Mouse (Mus musculus) hindbrain, embryonic 11.5 days (tissue): ENCODE measurements around the gene Nptxr. TPM values are rescaled to one million over a fixed set of nuclear protein-coding genes. Genes with fewer than 3 reads are reported as not detected.

Experiments
- ATAC-seq: fragments of 200-750 bp; cut with Nextera tagmentation; 2 replicates; pipeline ENCODE4 v1.8.0; 2017; ENCODE audit warnings: mild to moderate bottlenecking, moderate TSS enrichment, moderate library complexity; ENCODE audit not compliant: low FRiP score
- DNase-seq: peaks from one replicate; pipeline ENCODE4 v3.0.0-alpha.2; 2015; ENCODE audit warnings: low spot score
- H3K27ac ChIP-seq: fragments of 300-500 bp; sonication (generic); 2 replicates; pipeline ENCODE4 v1.5.1; 2014; ENCODE audit warnings: mild to moderate bottlenecking, low read depth, low read length
- H3K27me3 ChIP-seq: fragments of 300-500 bp; sonication (generic); 2 replicates; pipeline ENCODE4 v1.6.1; 2014; ENCODE audit warnings: mild to moderate bottlenecking, low read length, moderate library complexity, mixed read lengths; ENCODE audit not compliant: control insufficient read depth, insufficient read depth
- H3K36me3 ChIP-seq: fragments of 300-500 bp; sonication (generic); 2 replicates; pipeline ENCODE4 v1.6.1; 2014; ENCODE audit warnings: mild to moderate bottlenecking, low read length, moderate library complexity, mixed read lengths; ENCODE audit not compliant: control insufficient read depth, insufficient read depth
- H3K4me1 ChIP-seq: fragments of 300-500 bp; sonication (generic); replicated peaks from 2 replicates; pipeline ENCODE4 v1.6.1; 2014; ENCODE audit warnings: low read length, mixed read lengths; ENCODE audit not compliant: control insufficient read depth, insufficient read depth
- H3K4me2 ChIP-seq: fragments of 300-500 bp; sonication (generic); replicated peaks from 2 replicates; pipeline ENCODE4 v1.6.1; 2014; ENCODE audit warnings: mild to moderate bottlenecking, low read depth, low read length
- H3K4me3 ChIP-seq: fragments of 300-500 bp; sonication (generic); 2 replicates; pipeline ENCODE4 v1.5.1; 2014; ENCODE audit warnings: low read depth, low read length
- H3K9ac ChIP-seq: fragments of 300-500 bp; sonication (generic); 2 replicates; pipeline ENCODE4 v1.6.1; 2014; ENCODE audit warnings: low read depth, low read length
- H3K9me3 ChIP-seq: fragments of 300-500 bp; sonication (generic); 2 replicates; pipeline ENCODE4 v1.6.1; 2016; ENCODE audit warnings: low read length; ENCODE audit not compliant: control insufficient read depth
- WGBS: fragments of 180-500 bp; shearing (Covaris S2); extraction: QIAGEN DNeasy Blood & Tissue Kit; methylation state at CpG from one replicate; pipeline ENCODE4 v1.1.7; 2014; 5-methylcytosine and 5-hydroxymethylcytosine counted together
- polyA plus RNA-seq: library from polyadenylated mRNA; unstranded; fragments of >200 nt; fragmentation: Nextera tagmentation; extraction: Ambion mirVana; gene quantifications from 2 replicates; pipeline ENCODE4 v1.2.1, GENCODE M21; 2014

Nptxr gene
- polyA plus RNA-seq, 1 experiment from 2014 or later: 1.5 TPM

- DNase-seq: no peak
- Histone ChIP-seq H3K9me3 (no peaks in the 10 kb centered on the region), H3K4me3 (no peak overlapping the region), H3K27me3 (peaks cover 21% of the 10 kb centered on the region), H3K9ac (no peak overlapping the region), H3K4me1 (peaks cover 2% of the 10 kb centered on the region; the same call in 1 of the 2 replicates), H3K36me3 (no peaks in the 10 kb centered on the region), H3K27ac (no peak overlapping the region), H3K4me2 (no peak overlapping the region)
- ATAC-seq: no peak
- WGBS: 90% methylated on average over 10 of the region's 10 CpGs
These were observed 6.0 kb downstream of the Nptxr start for GRCm38 (mm10) chr15:79798591-79798990.

- no peak for ATAC-seq
These were observed 6.9 kb downstream of the Nptxr start for GRCm38 (mm10) chr15:79797680-79798079.

GRCm38 (mm10) chr15:79797096-79797495 is 7.5 kb downstream of the Nptxr start:
- H3K9me3 ChIP-seq: no peaks in the 10 kb centered on the region
- no peak overlapping the region for H3K9ac ChIP-seq
- H3K27ac ChIP-seq: no peak overlapping the region
- DNase-seq (no peak), ATAC-seq (no peak)
- H3K27me3 ChIP-seq: peaks cover 8% of the 10 kb centered on the region; the same call in 1 of the 2 replicates
- H3K4me3 ChIP-seq: no peak overlapping the region
- WGBS: 83% methylated on average over 7 of the region's 7 CpGs
- H3K4me2 ChIP-seq: no peak overlapping the region
- H3K36me3 ChIP-seq: no peaks in the 10 kb centered on the region
- peaks cover 6% of the 10 kb centered on the region for H3K4me1 ChIP-seq

More at GRCm38 (mm10) chr15:79797680-79798079, 6.9 kb downstream of the Nptxr start:
- Histone ChIP-seq H3K9me3 (no peaks in the 10 kb centered on the region), H3K27ac (no peak overlapping the region), H3K9ac (no peak overlapping the region), H3K27me3 (peaks cover 14% of the 10 kb centered on the region), H3K4me1 (0 out of 2 replicates have a peak, but pooled peaks cover 2% of the 10 kb centered on the region), H3K4me3 (no peak overlapping the region), H3K36me3 (no peaks in the 10 kb centered on the region), H3K4me2 (no peak overlapping the region)
- DNase-seq: no peak
- WGBS: 82% methylated on average over 8 of the region's 8 CpGs

- 93% methylated on average over 12 of the region's 12 CpGs for WGBS
- H3K9ac ChIP-seq: no peak overlapping the region
- ATAC-seq (no peak), DNase-seq (no peak)
- H3K4me2 ChIP-seq: no peak overlapping the region
- H3K4me3 ChIP-seq: no peak overlapping the region
- no peak overlapping the region for H3K27ac ChIP-seq
- H3K27me3 ChIP-seq: peaks cover 2% of the 10 kb centered on the region; the same call in 1 of the 2 replicates
- peaks cover 6% of the 10 kb centered on the region for H3K4me1 ChIP-seq
- H3K36me3 ChIP-seq: no peaks in the 10 kb centered on the region
- no peaks in the 10 kb centered on the region for H3K9me3 ChIP-seq
These were observed 8.3 kb downstream of the Nptxr start for GRCm38 (mm10) chr15:79796256-79796655.

GRCm38 (mm10) chr15:79794173-79794572 is 10.4 kb downstream of the Nptxr start:
- Histone ChIP-seq H3K9me3 (no peaks in the 10 kb centered on the region), H3K36me3 (no peaks in the 10 kb centered on the region), H3K9ac (no peak overlapping the region), H3K4me3 (no peak overlapping the region), H3K4me1 (peaks cover 4% of the 10 kb centered on the region), H3K27ac (no peak overlapping the region), H3K27me3 (peaks cover 2% of the 10 kb centered on the region; the same call in 1 of the 2 replicates), H3K4me2 (no peak overlapping the region)
- ATAC-seq (no peak), DNase-seq (no peak)
- WGBS: 34% methylated on average over 20 of the region's 20 CpGs

GRCm38 (mm10) chr15:79793076-79793475 is 11.5 kb downstream of the Nptxr start:
- H3K36me3 ChIP-seq: no peaks in the 10 kb centered on the region
- no peak overlapping the region for H3K4me3 ChIP-seq
- H3K27me3 ChIP-seq: peaks cover 2% of the 10 kb centered on the region; the same call in 1 of the 2 replicates
- H3K9ac ChIP-seq: no peak overlapping the region
- no peak for DNase-seq
- H3K4me2 ChIP-seq: no peak overlapping the region
- H3K27ac ChIP-seq: no peak overlapping the region
- no peak for ATAC-seq
- WGBS: 88% methylated on average over 9 of the region's 9 CpGs
- no peaks in the 10 kb centered on the region for H3K9me3 ChIP-seq
- peaks cover 5% of the 10 kb centered on the region for H3K4me1 ChIP-seq

GRCm38 (mm10) chr15:79792455-79792854 is 12.1 kb downstream of the Nptxr start:
- no peak overlapping the region for H3K27ac ChIP-seq
- peaks cover 2% of the 10 kb centered on the region; the same call in 1 of the 2 replicates for H3K27me3 ChIP-seq
- no peak overlapping the region for H3K4me3 ChIP-seq
- DNase-seq (peak; percentile 62), ATAC-seq (0 out of 2 replicates have a peak, but pooled peaks have one; percentile 33)
- H3K9ac ChIP-seq: no peak overlapping the region
- H3K4me2 ChIP-seq: peak overlapping the region; percentile 19
- 20% methylated on average over 19 of the region's 19 CpGs for WGBS
- peaks cover 6% of the 10 kb centered on the region for H3K4me1 ChIP-seq
- H3K36me3 ChIP-seq: no peaks in the 10 kb centered on the region
- no peaks in the 10 kb centered on the region for H3K9me3 ChIP-seq

GRCm38 (mm10) chr15:79791502-79791901 is 13.1 kb downstream of the Nptxr start:
- no peaks in the 10 kb centered on the region for H3K9me3 ChIP-seq
- peaks cover 2% of the 10 kb centered on the region; the same call in 1 of the 2 replicates for H3K27me3 ChIP-seq
- ATAC-seq (no peak), DNase-seq (peak; percentile 77)
- H3K36me3 ChIP-seq: no peaks in the 10 kb centered on the region
- WGBS: 3% methylated on average over 11 of the region's 12 CpGs
- H3K4me3 ChIP-seq: no peak overlapping the region
- no peak overlapping the region for H3K9ac ChIP-seq
- H3K4me2 ChIP-seq: no peak overlapping the region
- H3K27ac ChIP-seq: no peak overlapping the region
- H3K4me1 ChIP-seq: peaks cover 6% of the 10 kb centered on the region

- Histone ChIP-seq H3K27me3 (peaks cover 2% of the 10 kb centered on the region; the same call in 1 of the 2 replicates), H3K9ac (no peak overlapping the region), H3K36me3 (no peaks in the 10 kb centered on the region), H3K4me3 (no peak overlapping the region), H3K4me2 (no peak overlapping the region), H3K27ac (no peak overlapping the region), H3K9me3 (no peaks in the 10 kb centered on the region), H3K4me1 (peaks cover 6% of the 10 kb centered on the region)
- WGBS: 86% methylated on average over 6 of the region's 6 CpGs
- ATAC-seq (no peak), DNase-seq (no peak)
These were observed 13.7 kb downstream of the Nptxr start for GRCm38 (mm10) chr15:79790905-79791304.
